Mouse (Mus musculus) kidney, postnatal 4 days (tissue): ENCODE results near the gene Parp6.

Experiments
- DNase-seq, 2 experiments: peaks; one replicate each; pipeline ENCODE4 v3.0.0; 2021; ENCODE audit warnings: mixed read lengths in 2 of 2

Parp6 gene

DNA sequence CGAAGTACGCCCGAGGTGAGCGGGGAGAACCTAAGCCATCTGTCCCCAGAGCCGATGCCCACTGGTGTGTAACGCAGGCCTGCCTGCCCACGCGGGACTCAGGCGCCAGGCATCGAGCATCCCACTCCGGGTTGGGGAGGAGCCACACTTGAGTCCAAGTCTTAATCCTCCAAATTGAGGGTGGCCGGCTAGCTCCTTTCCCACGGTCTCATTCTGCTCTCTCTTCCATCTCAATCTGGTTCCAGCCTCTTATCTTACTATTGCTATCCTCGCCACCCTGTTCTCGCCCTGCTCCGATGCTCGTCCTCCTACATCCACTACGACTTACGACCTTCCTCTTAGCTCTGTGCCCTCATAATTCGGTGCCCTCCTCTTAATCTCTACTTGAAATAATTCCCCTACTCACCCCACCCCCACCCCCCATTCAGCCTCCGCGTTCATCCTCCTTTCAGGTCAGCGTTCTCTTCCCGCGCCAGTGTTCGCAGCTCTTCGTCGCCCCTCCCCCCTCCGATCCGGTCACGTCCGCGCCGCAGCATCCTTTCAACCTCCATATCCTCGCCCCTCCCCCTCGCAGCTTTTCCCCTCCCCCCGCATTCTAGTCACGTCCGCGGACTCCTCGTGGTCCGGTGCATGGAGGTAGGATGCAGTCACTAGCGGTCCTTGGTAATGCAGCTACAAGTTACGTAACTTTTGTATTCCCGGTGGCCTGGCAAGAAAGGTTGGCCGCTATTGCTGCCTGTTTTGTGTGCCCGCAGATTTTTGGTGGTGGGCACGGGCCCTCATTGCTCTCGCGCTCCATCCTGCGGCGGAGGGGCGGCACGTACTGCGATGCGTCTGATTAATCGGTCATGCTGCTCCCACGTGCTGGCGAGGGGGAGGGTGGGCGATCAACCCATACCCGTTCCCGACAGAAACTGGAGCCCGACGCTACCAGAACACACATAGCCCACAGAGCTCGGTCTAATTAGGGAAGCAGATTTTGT is 39.8 kb downstream of the Parp6 start:
- DNase-seq: peak; percentile 87 to 92

DNA sequence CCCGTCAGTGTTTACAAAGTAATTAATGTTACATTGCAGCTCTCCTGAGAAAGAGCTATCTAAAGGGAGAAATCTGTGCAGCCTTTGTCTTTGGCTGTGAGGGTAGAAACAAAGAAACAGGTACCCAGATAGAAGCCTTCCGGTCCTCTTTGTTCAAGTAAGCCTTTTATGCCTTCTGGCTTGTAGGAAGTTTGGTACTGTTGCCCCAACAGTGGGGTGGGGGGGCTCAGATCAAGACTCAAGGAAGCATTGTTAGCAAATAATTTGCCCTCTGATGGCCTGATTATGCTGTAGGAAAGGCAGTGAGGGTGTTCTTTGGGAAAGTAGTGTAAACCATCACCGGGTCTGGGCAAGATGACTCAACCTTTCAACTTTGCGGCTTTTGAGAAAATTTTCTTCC is 41.1 kb downstream of the Parp6 start:
- DNase-seq: no peak

DNA sequence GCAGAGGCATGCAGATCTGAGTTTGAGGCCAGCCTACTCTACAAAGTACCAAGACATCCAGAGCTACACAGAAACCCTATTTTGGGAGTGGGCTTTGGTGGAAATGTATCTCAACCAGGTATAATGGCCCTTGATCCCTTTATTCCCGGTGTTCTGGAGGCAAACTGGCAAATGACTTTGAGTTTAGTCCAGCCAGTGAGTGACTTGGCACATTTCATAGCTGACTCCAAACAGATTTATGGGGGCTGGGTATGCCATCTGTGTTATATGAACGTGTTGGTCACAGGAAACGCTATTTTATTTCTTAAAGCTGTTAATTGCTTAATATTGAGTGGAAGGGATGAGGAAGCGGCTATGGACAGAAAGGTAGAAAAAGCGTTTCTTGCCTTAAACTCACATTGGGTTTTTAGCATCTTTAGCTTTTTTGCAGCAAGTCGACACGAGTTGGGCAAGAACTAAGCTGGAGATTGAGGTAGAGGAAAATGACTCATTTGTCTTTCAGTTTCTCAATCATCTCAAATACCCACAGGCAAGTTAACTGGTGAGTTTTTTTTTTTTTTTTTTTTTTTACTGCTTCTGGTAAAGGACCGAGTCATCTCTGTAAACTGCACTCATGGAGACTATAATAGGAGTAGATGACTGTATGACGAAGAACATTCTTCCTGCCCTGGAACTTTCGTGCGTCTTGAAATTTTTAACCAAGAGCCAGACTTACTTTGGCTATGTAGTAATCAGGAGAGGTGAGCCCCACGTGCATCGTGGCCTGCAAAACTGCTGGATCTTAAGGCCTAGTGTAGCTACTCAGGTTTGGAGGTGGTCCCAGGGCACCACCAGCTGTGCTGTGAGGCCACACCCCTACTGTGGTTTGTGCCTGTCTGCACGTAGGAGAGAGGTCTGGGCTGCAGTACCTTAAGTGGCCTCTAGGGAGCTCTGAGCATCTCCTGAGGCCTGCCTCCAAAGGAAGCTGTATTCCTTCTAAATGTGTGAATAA is 42.2 kb downstream of the Parp6 start:
- peak; percentile 89 to 93 for DNase-seq

DNA sequence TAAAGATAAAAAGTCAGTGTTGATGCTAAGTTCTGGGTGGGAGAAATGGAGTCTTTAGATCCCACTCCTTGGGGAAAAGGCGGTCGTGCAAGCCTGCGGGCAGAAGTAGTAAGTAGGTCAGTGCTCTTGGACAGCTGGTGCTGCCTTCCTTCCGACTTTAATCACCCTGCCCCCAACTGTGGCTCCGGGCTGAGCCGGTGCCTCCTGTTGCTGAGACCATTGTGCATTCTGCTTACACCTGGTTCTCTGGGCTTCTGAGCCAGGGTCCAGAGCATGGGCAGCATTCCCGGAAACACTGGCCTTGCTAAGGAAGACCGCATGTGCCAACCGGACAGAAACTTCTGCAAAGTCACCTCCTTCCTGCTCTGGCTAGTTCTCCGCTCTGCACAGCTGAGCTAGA is 43.3 kb downstream of the Parp6 start:
- peak; percentile 51 to 62 for DNase-seq

DNA sequence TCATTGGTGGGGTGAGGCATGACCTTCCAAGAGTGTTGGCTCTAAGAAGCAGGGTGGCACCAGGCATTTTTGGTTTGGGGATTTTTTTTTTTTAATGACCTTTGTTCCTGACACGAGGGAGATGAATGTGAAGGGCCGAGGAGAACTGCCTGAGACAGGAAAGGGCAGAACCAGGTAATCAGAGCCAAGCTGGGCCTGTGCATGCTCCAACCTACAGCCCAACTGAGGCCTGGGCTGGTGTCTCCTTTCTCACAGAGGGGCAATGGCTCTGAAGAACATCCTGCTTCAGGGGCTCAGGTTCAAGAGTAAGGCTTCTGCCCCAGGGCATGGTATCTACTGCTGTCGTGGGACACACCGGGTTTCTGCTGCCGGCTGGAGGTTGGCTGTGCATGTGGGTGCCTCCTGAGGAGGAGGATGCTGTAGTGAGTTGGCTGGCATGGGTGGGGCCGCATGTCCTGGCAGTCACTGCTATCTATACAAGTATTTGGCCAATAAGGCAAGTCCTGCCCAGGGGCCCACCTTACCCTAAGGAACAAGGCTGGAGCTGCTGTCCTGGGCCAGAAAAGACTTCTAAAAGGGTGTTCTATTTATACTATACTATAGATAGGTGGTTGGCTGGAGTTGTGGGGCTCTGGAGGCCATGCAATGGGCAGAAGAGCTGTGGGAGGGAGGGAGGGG is 44.4 kb downstream of the Parp6 start:
- DNase-seq: no peak

DNA sequence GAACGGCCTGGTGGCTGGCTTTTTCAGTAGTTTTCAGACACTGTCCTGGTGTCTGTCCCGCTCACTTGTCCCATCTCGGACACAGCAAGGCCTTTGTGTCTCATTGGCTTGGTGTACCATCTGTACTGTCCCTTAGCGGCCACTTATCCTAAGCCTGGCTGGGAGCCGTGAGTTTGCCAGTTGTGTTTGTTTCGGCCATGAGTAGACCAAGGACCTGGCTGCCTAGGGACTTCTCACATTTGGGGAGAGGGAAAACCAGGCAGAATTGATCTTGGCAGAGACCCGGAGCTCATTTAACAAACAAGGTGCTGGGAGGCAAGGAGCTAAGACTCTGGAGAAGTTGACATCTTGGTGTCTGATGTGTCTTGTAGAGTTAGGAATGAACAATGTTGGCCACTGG is 46.1 kb downstream of the Parp6 start:
- no peak for DNase-seq

DNA sequence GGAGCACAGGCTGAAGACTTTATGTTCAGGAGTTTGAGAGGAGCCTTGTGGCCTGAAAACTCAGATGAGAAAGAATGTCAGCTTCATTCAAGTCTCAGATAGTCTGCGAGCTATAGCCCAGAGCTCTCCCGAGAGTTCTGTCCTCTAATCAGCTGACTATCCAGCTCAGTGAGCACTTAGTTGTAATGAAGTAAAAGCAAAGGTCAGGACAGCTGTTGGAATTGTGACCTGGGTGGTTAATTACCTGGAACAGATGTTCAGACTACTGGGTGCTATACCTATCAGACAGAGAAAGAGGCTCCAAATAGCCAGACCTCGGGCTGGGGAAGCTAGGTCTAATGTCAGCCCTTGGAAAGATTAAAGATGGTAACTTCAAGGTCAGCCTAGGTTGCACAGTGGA is 46.9 kb downstream of the Parp6 start:
- DNase-seq: no peak

DNA sequence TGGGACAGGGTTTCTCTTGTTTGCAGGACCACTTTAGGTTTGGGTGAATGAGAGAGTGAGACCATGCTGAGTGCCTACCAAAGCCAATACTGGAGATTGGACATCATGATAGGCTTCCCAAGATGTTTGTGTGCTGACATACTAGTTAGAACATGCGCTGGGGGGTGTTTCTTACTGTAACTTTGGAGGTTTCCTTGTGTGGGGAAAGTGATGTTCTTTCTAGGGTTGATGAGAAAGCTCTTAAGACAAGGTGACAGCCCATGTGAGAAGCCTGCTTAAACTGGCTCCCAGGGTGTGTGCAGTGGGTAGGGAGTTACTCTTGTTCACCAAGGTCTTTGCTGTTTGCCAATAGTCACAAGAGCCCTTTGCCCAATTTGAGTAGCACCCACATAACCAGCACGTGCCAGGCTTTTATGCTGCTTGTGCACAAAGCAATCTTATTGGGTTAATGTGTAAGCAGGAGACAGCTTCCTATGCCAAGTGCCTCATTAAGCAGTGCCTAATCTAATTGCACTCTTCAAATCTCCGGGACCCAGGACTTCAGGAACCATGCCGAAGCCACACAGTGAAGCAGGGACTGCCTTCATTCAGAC is 47.7 kb downstream of the Parp6 start:
- peak in 1 of 2 experiments; percentile 21 for DNase-seq

DNA sequence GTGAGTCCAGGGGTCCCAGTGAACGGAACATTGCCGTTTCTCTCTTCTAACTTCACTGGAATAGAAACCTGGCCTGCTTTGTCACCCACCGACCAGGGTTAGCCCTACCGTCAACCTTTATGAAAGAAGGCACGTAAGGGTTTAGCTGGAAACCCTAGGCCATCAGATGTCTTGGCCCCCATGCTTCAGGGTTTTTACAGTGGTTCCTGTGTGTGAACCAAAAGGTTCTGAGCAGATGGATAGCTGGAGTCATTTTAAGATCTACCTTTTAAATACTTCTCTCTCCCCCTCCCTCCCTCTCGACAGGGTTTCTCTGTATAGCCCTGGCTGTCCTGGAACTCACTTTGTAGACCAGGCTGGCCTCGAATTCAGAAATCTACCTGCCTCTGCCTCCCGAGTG is 48.9 kb downstream of the Parp6 start:
- DNase-seq: no peak

DNA sequence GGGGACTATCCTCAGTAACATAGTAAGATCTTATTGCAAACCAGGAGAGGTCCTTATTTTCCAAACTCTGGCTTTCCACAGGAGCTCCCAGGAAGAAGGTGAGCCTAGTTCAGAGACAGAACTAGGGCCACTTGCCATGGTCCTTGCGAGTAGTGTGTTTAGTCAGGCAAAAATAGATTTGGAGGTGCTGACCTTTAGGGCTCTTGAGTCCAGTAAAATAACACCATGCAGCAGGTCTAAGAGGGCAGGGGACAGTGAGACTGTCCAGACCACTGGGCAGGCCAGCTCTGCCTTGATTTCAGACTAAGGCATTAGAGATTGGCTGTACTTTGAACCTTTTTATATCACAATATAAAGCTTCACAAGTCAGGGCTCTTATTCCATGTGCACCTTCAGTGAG is 49.7 kb downstream of the Parp6 start:
- DNase-seq: no peak

DNA sequence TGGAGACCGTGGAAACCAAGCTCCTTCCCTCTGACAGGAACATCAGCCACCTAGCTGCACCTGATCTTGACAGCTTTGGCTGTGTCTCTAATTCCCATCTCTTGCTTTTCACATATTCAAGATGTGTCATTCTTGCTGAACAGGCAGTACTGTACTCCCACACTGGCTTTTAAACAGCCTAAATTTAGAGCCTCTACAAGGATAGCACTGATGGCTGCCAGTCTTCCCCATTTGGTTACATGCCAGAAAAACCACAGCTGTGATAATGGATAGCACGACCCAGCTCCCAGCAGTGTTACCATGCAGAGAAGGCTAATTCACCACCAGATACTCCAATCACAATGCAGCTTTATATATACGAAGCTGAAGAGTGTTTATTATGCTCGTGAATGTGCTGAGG is 50.2 kb downstream of the Parp6 start:
- no peak for DNase-seq

DNA sequence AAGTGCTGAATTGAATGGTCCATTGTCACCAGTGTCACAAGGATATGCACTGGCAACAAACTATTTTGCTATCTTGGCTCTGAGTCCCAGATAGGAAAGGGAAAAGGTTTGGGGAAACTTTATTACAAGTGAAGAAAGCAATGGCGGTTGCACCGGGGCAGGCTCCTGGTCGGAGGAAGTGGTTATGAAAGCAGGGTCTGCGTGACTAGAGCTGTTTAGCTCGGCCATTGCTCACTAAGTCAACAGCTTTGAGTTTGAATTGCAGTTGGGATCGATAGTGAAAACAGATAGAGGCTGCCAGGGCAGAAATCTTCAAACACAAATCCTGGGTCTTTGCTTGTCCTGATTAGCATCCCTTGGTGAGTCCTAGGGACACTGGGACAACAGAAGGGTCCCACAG is 50.8 kb downstream of the Parp6 start:
- DNase-seq: no peak

DNA sequence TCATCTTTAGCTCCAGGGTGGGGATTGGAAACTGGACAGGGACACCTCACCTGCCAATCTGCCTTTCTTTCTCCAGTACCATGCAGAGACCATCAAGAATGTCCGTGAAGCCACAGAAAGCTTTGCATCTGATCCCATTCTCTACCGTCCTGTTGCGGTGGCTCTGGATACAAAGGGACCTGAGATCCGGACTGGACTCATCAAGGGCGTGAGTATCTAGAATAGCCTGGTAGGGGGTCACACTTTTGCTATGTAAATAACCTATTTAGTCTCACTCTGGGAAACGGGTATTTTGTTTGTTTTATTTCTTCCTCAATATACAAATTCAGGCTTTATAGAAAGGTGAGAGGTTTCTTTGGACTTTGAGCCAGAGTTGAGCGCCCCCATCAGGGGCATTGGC is 51.4 kb downstream of the Parp6 start:
- DNase-seq: no peak

DNA sequence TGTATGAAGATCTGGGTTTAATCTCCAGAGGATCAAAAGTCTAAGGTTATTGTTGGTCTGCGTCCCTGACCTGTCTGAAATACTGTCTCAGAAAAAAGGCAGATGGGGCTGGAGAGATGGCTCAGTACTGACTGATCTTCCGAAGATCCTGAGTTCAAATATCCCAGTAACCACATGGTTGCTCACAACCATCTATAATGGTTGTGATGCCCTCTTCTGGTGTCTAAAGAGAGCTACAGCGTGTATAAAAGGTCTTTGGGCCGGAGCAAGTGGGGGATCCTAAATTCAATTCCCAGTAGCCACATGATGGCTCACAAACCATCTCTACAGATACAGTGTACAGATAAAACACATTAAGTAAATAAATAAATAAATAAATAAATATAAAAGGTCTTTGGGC is 52.1 kb downstream of the Parp6 start:
- DNase-seq: no peak

DNA sequence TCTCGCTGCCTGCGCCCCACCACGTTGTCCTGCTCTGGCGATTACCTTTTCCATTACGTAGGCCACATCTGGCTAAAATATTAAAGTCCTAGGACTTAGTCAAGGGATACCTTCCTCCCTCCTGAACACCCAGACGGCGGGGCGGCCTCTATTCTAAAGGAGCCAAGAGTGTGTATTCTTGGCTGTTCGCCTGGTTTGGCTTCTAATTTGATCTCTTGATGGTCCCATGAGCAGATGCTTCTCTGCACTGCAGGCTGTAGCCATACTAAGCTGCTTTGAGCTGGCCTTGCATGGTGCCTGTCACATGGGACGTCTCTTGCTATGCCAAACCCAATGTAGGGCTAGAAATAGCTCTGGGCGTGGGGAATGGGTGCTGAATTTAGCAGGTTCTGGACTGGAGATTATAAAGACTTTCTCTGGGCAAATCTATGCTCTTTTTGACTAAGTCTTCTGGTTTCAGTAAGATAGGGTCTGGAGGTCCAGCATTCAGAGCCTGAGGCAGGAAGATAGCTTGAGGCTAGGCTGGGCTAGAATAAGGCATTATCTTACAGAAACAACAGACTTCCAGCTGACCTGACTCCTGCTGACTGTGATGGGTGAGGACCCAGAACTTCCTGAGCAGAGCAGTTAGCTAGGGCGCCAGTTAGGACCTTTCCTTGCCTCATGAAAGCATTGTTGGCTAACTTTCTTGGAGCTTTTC is 55.3 kb downstream of the Parp6 start:
- DNase-seq: no peak

DNA sequence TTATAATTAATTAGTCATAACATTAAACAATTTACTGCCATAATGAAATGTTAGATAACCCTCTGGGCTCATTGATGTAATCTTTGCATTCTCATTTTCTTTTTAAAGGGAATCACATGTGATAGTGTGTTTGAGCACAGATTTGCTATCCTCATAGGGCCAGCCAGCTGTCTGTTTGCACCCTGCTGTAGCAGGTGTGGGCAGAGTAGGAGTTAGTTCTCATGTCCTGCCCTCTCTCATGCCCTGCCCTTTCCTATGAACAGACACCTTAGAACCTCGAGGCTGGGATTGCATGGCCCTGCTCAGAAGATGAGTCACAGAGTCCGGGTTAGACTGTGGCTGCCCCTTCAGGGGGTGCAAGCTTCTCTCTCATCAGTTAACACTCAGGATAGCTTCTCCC is 56.3 kb downstream of the Parp6 start:
- no peak for DNase-seq

DNA sequence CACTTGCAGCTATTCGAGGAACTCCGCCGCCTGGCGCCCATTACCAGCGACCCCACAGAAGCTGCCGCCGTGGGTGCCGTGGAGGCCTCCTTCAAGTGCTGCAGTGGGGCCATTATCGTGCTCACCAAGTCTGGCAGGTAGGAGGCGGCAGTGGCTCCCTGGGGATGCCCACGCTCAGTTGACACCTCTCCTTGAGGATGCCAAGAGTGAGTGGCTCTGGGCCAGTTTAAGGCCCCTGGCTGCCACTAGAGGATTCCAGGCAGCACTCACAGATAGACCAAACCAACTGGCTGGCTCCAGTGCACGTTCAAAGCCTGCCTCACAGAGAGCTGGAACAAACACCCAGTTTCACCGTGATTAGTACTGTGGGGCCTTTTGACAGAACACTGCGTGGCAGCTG is 58.5 kb downstream of the Parp6 start:
- no peak for DNase-seq

DNA sequence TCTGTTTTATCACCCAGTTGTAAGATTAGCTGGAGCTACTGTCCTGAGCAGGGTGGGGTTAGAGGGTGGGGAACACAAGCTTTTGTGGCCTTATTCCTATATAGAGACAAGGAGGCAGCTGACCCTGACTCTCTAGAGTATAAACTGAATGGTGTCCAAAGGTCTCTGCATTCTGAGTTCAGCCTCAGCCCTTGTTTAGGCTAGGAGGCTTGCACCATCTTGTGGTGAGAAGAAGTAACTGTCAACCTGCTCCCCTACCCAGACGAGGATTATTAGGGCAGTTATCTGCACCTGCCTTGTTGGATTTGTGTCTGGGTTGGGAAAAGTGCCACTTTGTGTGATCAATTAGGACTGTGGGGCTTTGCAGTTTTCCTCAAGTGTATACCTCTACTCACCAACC is 61.2 kb downstream of the Parp6 start:
- DNase-seq: peak; percentile 29 to 54

DNA sequence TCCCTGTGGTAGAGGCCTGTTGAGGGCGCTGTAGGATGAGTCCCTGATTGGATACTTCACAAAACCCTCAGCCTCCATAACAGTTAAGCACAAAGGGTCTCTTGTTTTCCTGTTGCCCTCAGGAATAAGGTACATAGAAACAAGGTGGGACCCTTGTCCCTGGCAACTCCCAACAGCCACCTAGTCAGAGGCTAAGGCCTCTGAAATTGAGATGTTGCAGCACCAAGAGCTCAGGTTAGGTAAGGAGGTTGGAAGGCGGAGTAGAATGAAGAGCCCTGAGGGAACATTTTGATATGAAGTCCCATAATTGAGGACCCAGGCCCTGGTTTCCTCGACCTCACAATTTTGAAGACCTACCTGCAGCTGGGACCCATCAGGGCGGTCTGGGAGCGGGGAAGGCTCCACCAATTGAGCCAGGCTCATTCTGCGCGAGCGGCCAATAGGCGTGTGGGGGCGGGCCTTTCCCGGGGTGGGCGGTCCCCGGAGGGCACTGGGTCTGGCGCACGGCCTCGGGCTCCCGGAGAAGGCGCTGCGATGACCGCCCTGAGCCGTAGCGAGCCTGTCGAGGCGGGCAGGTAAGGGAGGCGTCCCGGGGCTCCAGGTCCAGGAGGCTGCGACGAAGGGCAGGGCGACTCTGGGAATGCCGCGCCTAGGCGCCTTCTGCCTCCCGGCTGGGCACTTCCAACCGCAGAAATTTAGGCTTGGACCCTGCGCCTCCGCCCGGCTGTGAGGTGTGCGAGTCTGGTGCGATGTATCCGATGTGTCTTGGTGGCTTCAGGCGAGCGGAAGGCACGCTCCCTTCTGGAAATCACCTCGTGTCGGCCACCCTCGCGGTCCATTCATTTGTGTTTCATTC is 62.8 kb downstream of the Parp6 start, which contains the start of gene Gramd2:
TSS of gene Gramd2 (plus strand) at position 467 of the 856 bp plus-strand sequence.
- DNase-seq: peak; percentile 92 to 93

DNA sequence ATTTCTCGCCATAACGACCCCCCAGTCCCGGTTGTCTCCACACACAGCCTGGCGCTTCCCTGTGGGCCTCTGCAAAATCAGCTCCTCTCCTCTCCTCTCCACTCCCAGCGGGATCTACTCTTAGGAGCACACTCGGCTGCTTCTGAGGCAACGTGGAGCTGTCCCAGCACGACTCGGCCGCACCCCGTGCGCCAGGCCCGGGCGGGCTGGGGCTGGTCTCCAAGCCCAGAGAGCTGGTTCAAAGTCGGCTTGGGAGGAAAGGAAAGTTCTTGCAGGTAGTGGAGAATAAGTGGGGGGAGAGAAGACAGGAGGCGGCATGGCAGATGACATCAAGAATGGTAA is 63.4 kb downstream of the Parp6 start:
- DNase-seq: peak; percentile 20 to 44

DNA sequence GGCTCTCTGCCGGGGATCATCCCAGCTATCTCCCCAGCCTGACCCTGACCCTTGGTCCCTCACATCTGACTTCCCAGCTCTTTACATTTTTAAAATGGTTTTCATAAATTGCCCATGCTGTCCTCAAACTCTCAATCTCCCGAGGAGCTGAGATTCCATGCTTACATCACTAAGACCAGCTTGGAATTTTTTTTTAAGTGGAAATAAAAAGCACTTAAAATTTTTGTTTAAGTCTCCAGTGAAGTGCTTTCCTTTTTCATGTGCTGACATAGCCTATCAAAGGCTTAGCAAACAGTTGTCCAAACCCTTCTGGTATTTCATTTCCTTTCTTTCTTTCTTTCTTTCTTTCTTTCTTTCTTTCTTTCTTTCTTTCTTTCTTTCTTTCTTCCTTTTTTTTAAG is 66.9 kb downstream of the Parp6 start:
- no peak for DNase-seq
